Mouse (Mus musculus): ENCODE results near the gene Lime1.

DNA sequence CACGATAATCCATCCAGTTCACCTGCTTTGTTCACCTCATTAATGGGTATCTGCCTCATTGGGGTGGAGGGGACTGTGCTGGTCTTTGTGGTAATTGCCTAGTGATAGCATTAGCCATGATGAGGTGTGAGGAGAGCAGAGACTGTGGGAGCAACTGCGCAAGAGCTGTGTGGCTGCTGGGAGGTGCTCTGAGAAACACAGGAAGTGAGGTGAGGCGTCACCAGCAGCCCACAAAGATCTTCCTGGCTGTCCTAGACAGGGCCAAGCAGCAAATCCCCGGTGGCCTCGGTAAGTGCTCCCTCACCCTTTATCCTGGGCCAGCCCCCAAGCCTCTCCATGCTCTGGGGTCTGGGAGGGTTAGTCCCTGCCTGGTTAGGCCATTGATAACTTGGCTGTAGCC is 1.2 kb downstream of the Lime1 start:
- TF ChIP-seq FLI1 (IDR thresholded peaks at IDR 0.05; ENCODE audit: low read length): no peak
- no peak for TF ChIP-seq GATA1 (IDR thresholded peaks at IDR 0.05; ENCODE audit: borderline replicate concordance, low read length)
